Mouse (Mus musculus) gastrocnemius, postnatal 14 days (tissue): ENCODE results near the gene Rps12-ps3. TPM values are rescaled to one million over a fixed set of nuclear protein-coding genes. Genes with fewer than 3 reads are reported as not detected.

Source experiments
- DNase-seq: peaks from one replicate; pipeline ENCODE4 v3.0.0; 2021; ENCODE audit warnings: mixed read lengths
- intact Hi-C: fragments of 180-260 bp; cut with DNase I; formaldehyde crosslinking; loops from one replicate; pipeline ENCODE4 v1.15.1; 2025; ENCODE audit warnings: low total_unique reads
- total RNA-seq, 2 experiments: library from RNA; stranded (reverse); gene quantifications; 2 replicates each; pipeline ENCODE4 v1.2.3; 2021

Gene Rps12-ps3
- total RNA-seq, 2 experiments from 2014 or later = 372 to 502 TPM

DNA sequence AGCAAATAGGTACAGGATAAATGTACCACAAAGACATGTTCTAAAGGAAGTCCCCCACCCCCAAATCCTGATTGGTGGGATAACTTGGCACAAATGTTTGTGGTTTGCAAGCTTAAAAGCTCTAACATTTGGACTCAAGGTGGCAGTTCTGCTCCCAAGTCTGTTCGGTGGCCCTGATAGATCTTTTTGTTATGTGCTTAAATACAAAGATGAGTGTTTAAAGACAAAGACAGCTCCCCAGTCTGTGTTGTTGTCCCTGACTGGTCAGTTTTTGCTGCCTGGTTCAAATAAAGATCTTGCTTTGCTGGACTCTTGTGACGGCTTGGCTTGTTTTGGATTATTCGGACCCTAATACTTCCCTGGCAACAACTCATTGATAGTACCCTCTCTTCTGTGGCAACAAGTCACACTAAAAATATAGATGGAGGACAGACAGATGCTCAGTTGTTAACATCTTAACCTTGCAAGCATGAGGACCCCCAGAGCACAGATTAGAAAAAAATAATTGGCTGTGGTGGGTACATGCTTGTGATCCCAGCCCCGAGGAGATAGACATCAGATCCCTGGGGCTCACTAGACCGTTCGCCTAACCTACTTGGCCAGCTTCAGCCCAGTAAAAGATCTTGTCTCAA lies 27.4 kb downstream of the Rps12-ps3 start:
- no peak for DNase-seq
- intact Hi-C loops = no loop called here

DNA sequence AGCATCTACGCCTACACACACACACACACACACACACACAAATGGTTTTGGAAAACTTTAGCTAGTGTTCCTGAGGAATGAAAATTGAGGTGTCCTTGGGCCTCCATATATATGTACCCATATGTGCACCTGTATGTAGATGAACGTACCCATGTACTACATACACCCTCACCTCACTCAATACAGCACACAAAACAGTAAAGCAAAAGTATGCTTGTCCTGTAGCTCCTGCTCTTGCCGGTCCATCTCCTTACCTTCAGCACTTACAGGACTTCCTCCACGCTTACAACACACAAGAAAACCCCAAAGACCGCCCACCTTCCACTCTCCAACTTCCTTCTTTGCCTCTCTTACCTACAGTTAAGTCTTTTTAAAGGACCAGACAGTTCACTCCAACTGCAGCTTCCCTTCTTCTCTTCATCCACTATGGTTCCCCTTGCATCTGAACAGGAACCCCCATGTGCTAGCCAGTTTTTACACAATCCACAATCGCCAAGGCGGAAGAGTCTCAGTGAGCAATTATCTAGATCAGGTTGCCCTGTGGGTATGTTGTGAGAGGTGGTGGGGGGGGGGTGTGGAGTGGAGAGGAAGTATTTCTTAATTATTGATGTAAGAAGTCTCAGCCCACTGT lies 28.3 kb downstream of the Rps12-ps3 start:
- DNase-seq = no peak
- intact Hi-C loops = no loop called here

- intact Hi-C loops = no loop called here
These were observed 29.2 kb downstream of the Rps12-ps3 start for GRCm38 (mm10) chr19:59351151-59351889.

GRCm38 (mm10) chr19:59352760-59353159 lies 30.7 kb downstream of the Rps12-ps3 start:
- intact Hi-C loops = no loop called here
- no peak for DNase-seq

More at GRCm38 (mm10) chr19:59351151-59351889, 29.2 kb downstream of the Rps12-ps3 start:
- no peak for DNase-seq

GRCm38 (mm10) chr19:59354906-59355305 lies 32.8 kb downstream of the Rps12-ps3 start:
- no peak for DNase-seq
- intact Hi-C loops = no loop called here

DNA sequence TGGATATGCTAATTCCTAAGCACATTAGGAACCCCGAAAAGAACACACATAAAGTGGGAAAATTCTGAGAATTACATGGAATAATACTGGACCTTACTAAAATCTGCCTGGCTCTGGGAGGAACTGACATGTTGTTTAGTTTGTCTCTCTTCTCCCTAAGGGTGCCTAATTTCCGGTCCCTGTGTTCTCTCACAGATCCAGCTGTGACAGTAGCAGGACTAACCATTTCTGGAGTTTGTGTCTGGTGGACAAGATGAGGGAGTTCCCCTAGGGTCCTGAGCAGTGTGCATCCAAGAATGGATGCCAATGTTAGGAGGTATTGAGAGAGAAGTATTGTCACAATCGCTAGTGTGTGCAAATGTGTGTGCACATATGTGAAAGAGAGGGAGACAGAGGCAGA lies 34.3 kb downstream of the Rps12-ps3 start:
- DNase-seq = no peak
- intact Hi-C loops = no loop called here

DNA sequence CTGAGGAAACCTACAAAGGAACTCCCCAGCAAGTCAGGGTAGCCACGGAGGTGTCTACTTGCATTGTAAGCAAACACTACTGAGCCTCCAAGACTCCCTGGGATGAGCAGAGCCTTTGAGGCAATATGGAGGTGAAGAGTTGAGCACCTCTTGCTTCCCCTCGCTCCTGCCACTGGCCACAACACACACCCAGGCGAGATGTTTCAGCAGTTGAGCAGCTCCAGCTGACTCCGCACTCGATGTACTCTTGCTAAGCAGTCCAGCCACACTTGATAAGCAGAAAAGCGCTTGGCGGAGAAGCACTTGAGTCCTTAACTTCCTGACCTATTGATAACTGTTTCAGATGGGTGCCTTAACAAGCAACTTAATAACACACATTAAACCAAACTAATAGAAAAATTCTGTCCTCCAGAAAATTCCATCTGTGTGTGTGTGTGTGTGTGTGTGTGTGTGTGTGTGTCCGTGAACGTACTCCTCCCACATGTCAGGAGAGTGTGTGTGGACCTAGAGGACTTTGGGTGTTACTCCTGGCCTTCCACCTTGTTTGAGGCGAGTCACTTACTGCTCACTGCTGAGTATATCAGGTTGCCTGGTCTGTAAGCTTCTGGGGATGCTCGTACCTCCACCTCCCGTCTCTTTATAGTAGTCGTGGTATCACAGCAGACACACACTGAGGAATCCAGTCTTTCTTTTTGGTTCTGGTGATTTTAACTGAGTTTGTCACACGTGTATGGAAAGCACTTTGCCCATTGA lies 34.9 kb downstream of the Rps12-ps3 start:
- intact Hi-C loops = no loop called here
- DNase-seq = no peak

DNA sequence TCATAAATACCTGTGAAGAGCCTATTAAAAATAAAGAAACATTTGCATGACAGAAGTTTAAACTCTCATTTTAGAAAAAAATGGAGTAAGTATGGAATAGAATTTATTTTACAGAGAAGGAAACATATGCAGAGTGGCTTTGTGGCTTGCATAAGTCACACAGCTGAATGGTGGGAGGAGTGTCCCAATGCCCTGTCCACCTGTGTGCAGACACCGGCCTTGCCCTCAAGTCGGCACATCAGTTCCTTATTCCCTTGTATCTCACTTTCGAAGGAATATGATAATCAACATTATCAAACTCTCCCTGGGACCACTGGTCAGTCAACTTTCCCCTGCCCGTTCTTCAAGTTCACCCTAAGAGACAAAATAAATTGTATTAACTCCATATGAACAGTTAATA lies 35.8 kb downstream of the Rps12-ps3 start:
- no peak for DNase-seq
- intact Hi-C loops = no loop called here

- intact Hi-C loops = no loop called here
- no peak for DNase-seq
These were observed 37.1 kb downstream of the Rps12-ps3 start for GRCm38 (mm10) chr19:59359202-59359601.

- intact Hi-C loops = no loop called here
- DNase-seq = no peak
These were observed 38.4 kb downstream of the Rps12-ps3 start for GRCm38 (mm10) chr19:59360486-59360896.

DNA sequence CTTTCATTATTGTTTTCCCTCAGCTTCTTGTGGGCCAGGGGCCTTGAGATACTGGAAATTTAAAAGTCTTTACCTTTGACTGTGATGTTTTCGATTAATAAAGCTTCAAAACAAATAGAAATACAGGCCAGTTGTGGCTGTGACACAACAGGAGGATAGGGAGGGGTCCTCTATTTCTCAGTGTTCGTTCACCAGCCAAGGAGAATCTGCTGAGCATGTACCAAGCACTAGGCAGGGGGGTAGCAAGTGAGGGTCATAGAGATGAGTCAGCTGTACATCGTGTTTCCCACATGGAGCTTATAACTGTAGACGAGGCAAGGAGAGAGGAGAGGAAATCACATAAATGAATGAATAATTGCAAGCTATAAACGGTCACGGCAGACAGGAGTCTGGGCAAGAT lies 40.6 kb downstream of the Rps12-ps3 start:
- no peak for DNase-seq
- intact Hi-C loops = no loop called here

DNA sequence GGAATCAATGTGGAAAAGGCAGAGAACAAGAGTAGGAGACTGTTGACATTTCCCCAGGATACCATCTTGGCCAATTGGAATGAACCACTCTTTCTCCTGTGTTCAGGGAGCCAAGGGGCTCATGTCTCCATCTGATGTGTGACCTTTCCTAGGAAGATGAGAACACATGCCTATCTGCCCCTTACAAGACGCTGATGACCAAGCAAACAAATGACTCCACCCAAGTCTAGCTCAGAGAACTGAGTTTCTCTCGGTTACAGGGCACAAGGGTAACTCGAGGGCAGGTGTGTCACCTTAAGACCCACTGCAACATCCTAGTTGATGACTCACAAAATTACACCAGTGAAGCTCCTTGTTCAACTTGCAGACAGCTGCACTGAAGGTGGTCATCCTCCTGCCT lies 41.6 kb downstream of the Rps12-ps3 start:
- DNase-seq = no peak
- intact Hi-C loops = no loop called here

GRCm38 (mm10) chr19:59366724-59367123 lies 44.6 kb downstream of the Rps12-ps3 start:
- DNase-seq = no peak
- intact Hi-C loops = no loop called here

DNA sequence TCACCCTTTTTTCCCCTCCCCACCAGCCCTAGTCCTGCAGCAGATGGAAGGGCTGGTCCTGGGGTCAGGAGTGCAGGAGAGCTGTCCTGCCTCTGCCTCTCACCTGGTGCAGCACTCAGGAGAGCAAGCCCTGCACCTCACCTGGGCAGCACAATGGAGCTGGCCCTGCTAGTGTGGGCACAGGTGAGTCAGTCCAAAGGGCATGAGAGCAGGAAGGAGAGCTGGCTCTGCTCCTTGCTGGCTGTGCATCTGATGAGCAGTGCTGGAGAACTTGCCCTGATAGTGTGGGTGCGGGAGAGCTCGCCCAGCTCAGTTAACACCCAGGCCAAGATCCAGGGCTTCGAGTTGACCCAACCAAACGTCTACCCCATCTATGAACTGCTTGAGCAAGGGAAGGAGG lies 45.8 kb downstream of the Rps12-ps3 start:
- intact Hi-C loops = no loop called here
- DNase-seq = no peak

DNA sequence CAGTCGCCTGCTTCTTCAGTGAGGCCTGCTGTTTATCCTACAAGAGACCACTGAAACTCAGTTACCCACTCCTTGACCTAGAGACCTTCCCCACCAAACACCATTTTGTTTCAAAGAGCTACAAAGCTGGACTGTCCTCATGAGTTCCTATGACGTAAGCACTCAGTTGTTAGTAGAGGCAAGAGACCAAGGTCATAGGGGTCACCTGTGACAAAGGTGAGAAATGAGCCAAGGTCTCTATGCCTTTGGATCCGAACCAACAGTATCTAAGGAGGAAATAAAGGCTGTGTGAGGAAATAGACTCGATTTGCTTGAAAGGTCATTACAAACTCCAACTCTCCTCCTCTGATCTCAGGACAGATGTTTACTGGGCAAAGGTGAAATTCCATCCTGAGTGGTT lies 48.9 kb downstream of the Rps12-ps3 start:
- intact Hi-C loops = no loop called here
- DNase-seq = no peak

Other genes with a start within 250 kb of the Rps12-ps3 start
- gene Shtn1, start 246.2 kb upstream of the Rps12-ps3 start, total RNA-seq = 1 to 10 TPM; 1.8 to 2.1 TPM
- gene Vax1, start 152.2 kb upstream of the Rps12-ps3 start, total RNA-seq = not detected
- gene Kcnk18, start 103.1 kb upstream of the Rps12-ps3 start, total RNA-seq = not detected
- gene Slc18a2, start 61.4 kb upstream of the Rps12-ps3 start, total RNA-seq = under 1 TPM; 0.16 to 0.21 TPM
- 10 to 100 TPM; 12.9 to 13.3 TPM for gene Pdzd8, start 23.5 kb downstream of the Rps12-ps3 start, total RNA-seq
- 1 to 10 TPM in 1 of 2 experiments, under 1 TPM in 1; 0.66 to 1.2 TPM for gene Emx2, start 136.1 kb downstream of the Rps12-ps3 start, total RNA-seq